Mouse (Mus musculus): ENCODE measurements around the gene B3gnt8. TPM values are rescaled to one million over a fixed set of nuclear protein-coding genes. Genes with fewer than 3 reads are reported as not detected.

The B3gnt8 gene
- polyA plus RNA-seq, 1 experiment = 32.8 TPM

DNA sequence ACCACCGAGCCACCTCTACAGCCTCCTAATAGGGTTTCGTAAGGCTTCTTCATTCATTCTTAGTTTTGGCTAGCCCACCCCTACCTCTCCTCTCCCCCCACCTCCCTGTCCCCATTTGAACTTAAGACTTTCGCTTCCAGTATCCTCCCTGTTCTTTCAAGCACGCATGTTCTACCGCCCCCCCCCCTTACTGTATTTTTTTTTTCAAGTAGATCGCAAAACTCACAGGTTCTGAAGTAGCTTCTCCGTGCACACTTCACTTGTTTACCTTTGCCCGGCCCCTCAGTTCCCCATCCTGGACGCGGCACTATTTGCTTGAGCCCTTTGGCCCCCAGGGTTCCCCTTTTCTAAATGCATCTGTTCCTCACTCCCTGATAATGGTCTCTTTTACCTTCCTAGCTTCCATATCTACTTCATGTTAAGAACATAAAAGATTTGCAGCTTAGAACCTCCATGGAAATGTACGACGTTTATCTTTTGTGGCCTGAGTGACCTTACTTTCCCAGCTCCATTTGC, 25.8 kb downstream of the B3gnt8 start:
- Histone ChIP-seq H3K4me1 (replicated peaks; ENCODE audit: control insufficient read depth, insufficient read depth, low read length) (peaks cover 39% of the 10 kb centered on the region), H3K27ac (ENCODE audit: control insufficient read depth, insufficient read depth, low read length) (no peak overlapping the region), H3K36me3 (ENCODE audit: control insufficient read depth, insufficient read depth, low read length) (no peaks in the 10 kb centered on the region), H3K27me3 (ENCODE audit: control insufficient read depth, insufficient read depth, low read length) (no peaks in the 10 kb centered on the region), H3K4me3 (ENCODE audit: control insufficient read depth, insufficient read depth, low read length) (no peak overlapping the region)
- DNase-seq = no peak
- 44% methylated on average over 12 of the region's 12 CpGs for WGBS
- TF ChIP-seq CTCF (IDR thresholded peaks at IDR 0.05; ENCODE audit: borderline replicate concordance, control insufficient read depth, extremely low read depth, insufficient read depth, low read length, poor library complexity) = no peak
- TF ChIP-seq POLR2A (IDR thresholded peaks at IDR 0.05; ENCODE audit: control insufficient read depth, extremely low read depth, insufficient read depth, low read length, poor library complexity) = no peak

DNA sequence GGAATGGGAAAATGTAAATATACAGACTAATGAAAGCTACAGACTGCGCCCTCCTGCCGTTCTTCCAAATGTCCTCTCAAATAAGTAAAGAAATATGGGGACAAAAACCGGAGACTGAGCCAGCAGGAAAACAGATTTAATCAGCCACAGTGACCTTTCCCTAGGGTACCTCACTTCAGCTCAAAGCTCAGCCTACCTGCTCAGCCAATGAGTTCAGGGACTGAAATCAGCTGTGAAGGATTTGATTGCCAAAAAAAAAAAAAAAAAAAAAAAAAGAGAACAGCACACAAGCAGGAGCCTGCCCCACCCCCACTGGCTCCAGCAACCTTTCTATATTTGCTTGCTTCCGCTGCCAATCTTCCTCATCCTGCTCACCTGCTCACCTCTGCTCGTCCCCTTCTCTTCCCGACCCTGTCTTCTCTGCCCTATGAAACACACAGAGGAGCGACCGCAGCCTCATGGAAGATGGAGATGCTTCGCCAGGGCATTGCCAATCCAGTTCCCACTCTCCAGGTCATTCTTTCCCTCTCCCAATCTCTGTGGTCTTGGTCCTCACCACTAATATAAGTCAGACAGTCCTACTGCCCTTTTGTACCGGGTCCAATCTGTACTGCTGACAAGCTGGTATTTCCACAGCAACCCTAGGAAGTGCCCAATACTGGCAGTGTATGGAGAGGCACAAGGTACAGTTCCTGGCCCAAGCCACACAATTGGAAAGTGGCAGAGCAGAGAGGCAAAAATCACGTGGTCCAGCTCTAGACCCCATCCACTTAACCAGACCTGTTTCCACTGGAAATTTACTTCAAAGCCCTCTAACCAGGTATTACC, 29.4 kb downstream of the B3gnt8 start:
- Histone ChIP-seq H3K36me3 (ENCODE audit: control insufficient read depth, insufficient read depth, low read length) (no peaks in the 10 kb centered on the region), H3K4me3 (ENCODE audit: control insufficient read depth, insufficient read depth, low read length) (no peak overlapping the region), H3K4me1 (replicated peaks; ENCODE audit: control insufficient read depth, insufficient read depth, low read length) (peaks cover 18% of the 10 kb centered on the region), H3K27ac (ENCODE audit: control insufficient read depth, insufficient read depth, low read length) (no peak overlapping the region), H3K27me3 (ENCODE audit: control insufficient read depth, insufficient read depth, low read length) (no peaks in the 10 kb centered on the region)
- DNase-seq = no peak
- WGBS = 86% methylated on average over 11 of the region's 11 CpGs
- TF ChIP-seq POLR2A (IDR thresholded peaks at IDR 0.05; ENCODE audit: control insufficient read depth, extremely low read depth, insufficient read depth, low read length, poor library complexity) (no peak), CTCF (IDR thresholded peaks at IDR 0.05; ENCODE audit: borderline replicate concordance, control insufficient read depth, extremely low read depth, insufficient read depth, low read length, poor library complexity) (no peak)

DNA sequence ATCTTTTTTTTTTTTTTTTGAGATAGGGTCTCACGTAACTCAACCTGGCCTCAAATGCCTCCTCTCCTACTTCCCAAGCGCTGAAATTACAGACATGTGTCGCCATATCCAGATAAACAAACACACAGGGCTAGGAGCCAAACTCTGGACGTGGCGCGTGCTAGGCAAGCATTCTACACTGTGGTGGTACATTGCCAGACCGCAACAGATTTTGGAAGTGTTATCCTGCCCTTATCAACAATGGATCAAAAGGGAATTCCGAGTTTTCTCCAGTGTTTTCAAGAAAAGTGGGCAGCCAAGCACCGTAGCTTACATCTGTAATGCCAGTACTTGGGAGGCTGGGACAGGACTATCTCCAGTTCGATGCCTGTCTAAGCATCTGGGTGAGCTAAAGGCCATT, 31.3 kb downstream of the B3gnt8 start:
- peaks cover 8% of the 10 kb centered on the region for H3K4me1 ChIP-seq (replicated peaks; ENCODE audit: control insufficient read depth, insufficient read depth, low read length)
- no peak for DNase-seq
- no peaks in the 10 kb centered on the region for H3K36me3 ChIP-seq (ENCODE audit: control insufficient read depth, insufficient read depth, low read length)
- no peaks in the 10 kb centered on the region for H3K27me3 ChIP-seq (ENCODE audit: control insufficient read depth, insufficient read depth, low read length)
- 41% methylated on average over 10 of the region's 10 CpGs for WGBS
- no peak overlapping the region for H3K27ac ChIP-seq (ENCODE audit: control insufficient read depth, insufficient read depth, low read length)
- peak overlapping the region; percentile 62; the same call in 1 of the 2 replicates for H3K4me3 ChIP-seq (ENCODE audit: control insufficient read depth, insufficient read depth, low read length)
- no peak for TF ChIP-seq CTCF (IDR thresholded peaks at IDR 0.05; ENCODE audit: borderline replicate concordance, control insufficient read depth, extremely low read depth, insufficient read depth, low read length, poor library complexity)
- no peak for TF ChIP-seq POLR2A (IDR thresholded peaks at IDR 0.05; ENCODE audit: control insufficient read depth, extremely low read depth, insufficient read depth, low read length, poor library complexity)

DNA sequence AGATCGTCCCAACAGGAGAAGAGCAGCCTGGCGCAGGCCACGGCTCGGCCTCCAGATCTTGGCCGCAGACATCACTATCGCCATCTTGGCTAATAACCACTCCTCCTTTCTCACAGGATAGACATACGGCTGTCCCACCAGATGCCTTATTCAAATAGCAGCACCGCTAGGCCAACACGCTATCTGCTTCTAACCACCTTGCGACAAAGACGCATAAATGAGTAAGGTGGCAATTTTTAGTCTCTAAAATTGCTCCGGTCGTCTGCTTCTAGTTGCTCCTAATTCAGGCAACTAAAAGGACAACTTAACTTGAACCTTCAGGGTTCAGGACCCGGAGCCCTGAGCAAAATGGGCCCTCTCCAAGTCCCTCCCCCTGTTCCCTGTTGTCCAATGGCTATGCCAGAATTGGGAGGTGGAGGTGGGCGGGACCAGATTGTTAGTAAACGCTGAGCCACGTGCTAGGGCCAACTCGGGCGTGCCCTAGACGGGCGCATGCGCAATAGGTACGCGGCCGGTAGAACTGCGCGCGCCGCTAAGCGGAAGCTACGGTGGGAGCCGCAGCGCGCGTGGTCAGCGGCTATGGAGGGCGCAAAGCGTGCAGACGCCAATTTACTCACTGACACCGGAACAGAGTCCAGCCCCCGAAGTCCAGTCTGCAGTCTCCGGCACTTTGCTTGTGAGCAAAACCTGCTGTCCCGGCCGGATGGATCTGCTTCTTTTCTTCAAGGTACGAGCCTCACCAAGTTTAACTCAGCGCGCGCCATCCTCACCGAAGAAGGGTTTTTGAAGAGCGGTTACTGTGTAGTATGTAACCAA, 32.4 kb downstream of the B3gnt8 start, which contains the start of the genes Bckdha and Exosc5:
Gene Bckdha, minus strand, starts transcription at position 325 of the 816 bp plus-strand sequence.
Gene Exosc5, plus strand, starts transcription at position 508 of the 816 bp plus-strand sequence.
- H3K4me3 ChIP-seq (ENCODE audit: control insufficient read depth, insufficient read depth, low read length) = peak within 1 kb of the TSS; percentile 88
- peak; percentile 60; the same call in 1 of the 2 replicates for TF ChIP-seq CTCF (IDR thresholded peaks at IDR 0.05; ENCODE audit: borderline replicate concordance, control insufficient read depth, extremely low read depth, insufficient read depth, low read length, poor library complexity)
- peak; percentile 70; the same call in 1 of the 2 replicates for TF ChIP-seq POLR2A (IDR thresholded peaks at IDR 0.05; ENCODE audit: control insufficient read depth, extremely low read depth, insufficient read depth, low read length, poor library complexity)
- under 1% methylated on average over 50 of the region's 50 CpGs for WGBS
- H3K4me1 ChIP-seq (replicated peaks; ENCODE audit: control insufficient read depth, insufficient read depth, low read length) = peaks cover 8% of the 10 kb centered on the region
- peak; percentile 99 for DNase-seq
- no peaks in the 10 kb centered on the region for H3K27me3 ChIP-seq (ENCODE audit: control insufficient read depth, insufficient read depth, low read length)
- H3K27ac ChIP-seq (ENCODE audit: control insufficient read depth, insufficient read depth, low read length) = no peak within 1 kb of the TSS
- H3K36me3 ChIP-seq (ENCODE audit: control insufficient read depth, insufficient read depth, low read length) = no peaks in the 10 kb centered on the region; the same call in 1 of the 2 replicates

DNA sequence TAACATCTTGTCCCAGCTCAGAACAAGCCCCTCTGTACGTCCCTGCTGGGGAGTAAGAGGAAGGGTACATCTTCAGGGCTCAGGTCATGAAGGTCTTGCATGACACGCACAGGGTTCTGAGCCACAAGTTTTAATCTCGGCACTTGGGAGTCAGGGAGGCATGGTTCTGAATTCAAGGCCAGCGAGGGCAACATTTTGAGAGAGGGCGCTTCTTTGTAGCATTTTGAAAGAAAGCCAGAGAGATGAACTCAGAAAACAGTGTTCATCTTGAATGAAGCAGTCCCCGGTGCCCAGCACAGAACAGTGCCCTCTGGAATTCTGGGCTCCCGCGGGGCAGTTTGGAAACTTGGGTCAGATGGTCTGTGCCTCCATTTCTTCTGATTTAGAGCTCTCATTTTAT, 39.9 kb downstream of the B3gnt8 start:
- DNase-seq = no peak
- H3K27ac ChIP-seq (ENCODE audit: control insufficient read depth, insufficient read depth, low read length) = no peak overlapping the region
- H3K4me1 ChIP-seq (replicated peaks; ENCODE audit: control insufficient read depth, insufficient read depth, low read length) = no peaks in the 10 kb centered on the region
- H3K4me3 ChIP-seq (ENCODE audit: control insufficient read depth, insufficient read depth, low read length) = no peak overlapping the region
- TF ChIP-seq POLR2A (IDR thresholded peaks at IDR 0.05; ENCODE audit: control insufficient read depth, extremely low read depth, insufficient read depth, low read length, poor library complexity) (no peak), CTCF (IDR thresholded peaks at IDR 0.05; ENCODE audit: borderline replicate concordance, control insufficient read depth, extremely low read depth, insufficient read depth, low read length, poor library complexity) (no peak)
- 98% methylated on average over 8 of the region's 8 CpGs for WGBS
- H3K27me3 ChIP-seq (ENCODE audit: control insufficient read depth, insufficient read depth, low read length) = no peaks in the 10 kb centered on the region
- peaks cover 39% of the 10 kb centered on the region for H3K36me3 ChIP-seq (ENCODE audit: control insufficient read depth, insufficient read depth, low read length)

DNA sequence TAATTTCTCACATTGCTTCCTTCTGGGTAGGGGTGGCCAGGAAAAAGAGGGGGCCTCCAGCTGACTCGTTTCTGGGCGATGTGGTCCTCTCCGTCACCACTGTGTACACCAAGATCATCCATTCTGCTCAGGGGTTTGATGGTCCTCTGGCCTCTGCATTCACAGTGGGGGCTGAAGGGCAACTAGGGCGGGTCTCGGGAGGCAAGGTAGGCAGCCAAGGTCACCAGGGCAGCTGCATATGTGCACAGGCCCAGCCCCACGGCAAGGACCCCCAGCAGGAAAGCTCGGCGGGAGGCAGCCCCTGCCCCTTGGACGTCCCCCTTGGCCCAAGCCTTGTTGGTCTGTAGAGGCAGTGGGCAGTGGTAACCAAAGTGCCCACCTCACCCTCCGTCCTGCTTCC, 42.7 kb downstream of the B3gnt8 start:
- H3K4me1 ChIP-seq (replicated peaks; ENCODE audit: control insufficient read depth, insufficient read depth, low read length) = peaks cover under 1% of the 10 kb centered on the region; the same call in 1 of the 2 replicates
- no peak overlapping the region for H3K27ac ChIP-seq (ENCODE audit: control insufficient read depth, insufficient read depth, low read length)
- peaks cover 38% of the 10 kb centered on the region for H3K36me3 ChIP-seq (ENCODE audit: control insufficient read depth, insufficient read depth, low read length)
- no peaks in the 10 kb centered on the region for H3K27me3 ChIP-seq (ENCODE audit: control insufficient read depth, insufficient read depth, low read length)
- TF ChIP-seq POLR2A (IDR thresholded peaks at IDR 0.05; ENCODE audit: control insufficient read depth, extremely low read depth, insufficient read depth, low read length, poor library complexity) (no peak), CTCF (IDR thresholded peaks at IDR 0.05; ENCODE audit: borderline replicate concordance, control insufficient read depth, extremely low read depth, insufficient read depth, low read length, poor library complexity) (no peak)
- 96% methylated on average over 10 of the region's 10 CpGs for WGBS
- no peak for DNase-seq
- H3K4me3 ChIP-seq (ENCODE audit: control insufficient read depth, insufficient read depth, low read length) = no peak overlapping the region

Measured in thymus, adult 2 months (tissue).